Mouse (Mus musculus) MEL (cell line): ENCODE measurements at regions not wholly inside any gene's neighbourhood (a gene's known extent, or its start where the extent isn't known, plus 50 kb on each side); places are given as distances from the start of the nearest gene placed in this dataset.
"Not testable (repeated sequence)": the region's sequence is repeated elsewhere in the genome, so short reads cannot be mapped to it uniquely, and the experiment has no call there.

Source experiments
- CTCF ChIP-seq, 3 experiments: IDR thresholded peaks in 2 of 3; conservative IDR thresholded peaks in 1 of 3; 2 replicates each; pipeline ENCODE4 v1.5.1; 2011 to 2012; ENCODE audit warnings: low read length in 3 of 3, low read depth in 2 of 3, mild to moderate bottlenecking in 2 of 3, improper control_type of control experiment in 1 of 3, inconsistent platforms in 1 of 3, mixed read lengths in 1 of 3, moderate library complexity in 1 of 3; ENCODE audit not compliant: control insufficient read depth in 1 of 3, insufficient read depth in 1 of 3, poor library complexity in 1 of 3, severe bottlenecking in 1 of 3
- E2F4 ChIP-seq: IDR thresholded peaks from 2 replicates; pipeline ENCODE4 v1.6.1; 2011; ENCODE audit warnings: low read depth, low read length, improper control_type of control experiment, borderline replicate concordance
- EP300 ChIP-seq, 2 experiments: IDR thresholded peaks; 2 replicates each; pipeline ENCODE4 v1.6.1; 2011; ENCODE audit warnings: improper control_type of control experiment in 2 of 2, low read length in 2 of 2, low read depth in 1 of 2, mild to moderate bottlenecking in 1 of 2
- ETS1 ChIP-seq: IDR thresholded peaks from 2 replicates; pipeline ENCODE4 v1.6.1; 2012; ENCODE audit warnings: low read depth, mild to moderate bottlenecking, inconsistent platforms, low read length, improper control_type of control experiment, moderate library complexity
- GATA1 ChIP-seq: IDR thresholded peaks from 2 replicates; pipeline ENCODE4 v1.6.1; 2011; ENCODE audit warnings: low read depth, low read length, improper control_type of control experiment
- TAL1 ChIP-seq: IDR thresholded peaks from 2 replicates; pipeline ENCODE4 v1.6.1; 2012; ENCODE audit warnings: mild to moderate bottlenecking, inconsistent platforms, low read length, moderate library complexity, mixed read lengths
- TCF12 ChIP-seq: IDR thresholded peaks from 2 replicates; pipeline ENCODE4 v1.6.1; 2014; ENCODE audit warnings: low read depth, mild to moderate bottlenecking, inconsistent platforms, low read length, improper control_type of control experiment, moderate library complexity
- USF2 ChIP-seq, 2 experiments: IDR thresholded peaks; 2 replicates each; pipeline ENCODE4 v1.6.1; 2011 to 2012; ENCODE audit warnings: improper control_type of control experiment in 2 of 2, low read length in 2 of 2, borderline replicate concordance in 1 of 2, inconsistent platforms in 1 of 2, low read depth in 1 of 2, mild to moderate bottlenecking in 1 of 2; ENCODE audit not compliant: insufficient read depth in 1 of 2
- ZMIZ1 ChIP-seq: IDR thresholded peaks from 2 replicates; pipeline ENCODE4 v1.6.1; 2012; ENCODE audit warnings: low read depth, mild to moderate bottlenecking, inconsistent platforms, low read length, improper control_type of control experiment, moderate library complexity
- ZNF384 ChIP-seq: IDR thresholded peaks from 2 replicates; pipeline ENCODE4 v1.6.1; 2012; ENCODE audit warnings: low read depth, mild to moderate bottlenecking, inconsistent platforms, low read length, improper control_type of control experiment

DNA sequence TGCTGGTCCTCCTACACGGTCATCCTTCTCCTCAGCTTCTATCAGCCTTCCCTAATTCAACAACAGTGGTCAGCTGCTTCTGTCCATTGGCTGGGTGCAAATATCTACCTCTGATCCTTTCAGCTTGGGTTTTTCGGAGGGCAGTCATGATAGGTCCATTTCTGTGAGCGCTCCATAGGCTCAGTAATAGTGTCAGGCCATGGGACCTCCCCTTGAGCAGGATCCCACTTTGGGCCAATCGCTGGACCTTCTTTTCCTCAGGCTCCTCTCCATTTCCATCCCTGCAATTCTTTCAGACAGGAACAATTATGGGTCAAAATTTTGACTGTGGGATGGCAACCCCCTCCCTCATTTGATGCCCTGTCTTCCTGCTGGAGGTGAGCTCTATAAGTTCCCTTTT lies 331.5 kb upstream of the Rgs18 start:
- not testable (repeated sequence) for TF ChIP-seq E2F4; USF2 (IDR thresholded peaks at IDR 0.05; ENCODE audit: borderline replicate concordance in 1 of 2, insufficient read depth in 1 of 2, low read depth in 1 of 2, low read length in 2 of 2); TCF12; EP300 (IDR thresholded peaks at IDR 0.05; ENCODE audit: low read depth in 1 of 2, low read length in 2 of 2); CTCF (IDR thresholded peaks at IDR 0.05 in 2 of 3, conservative IDR thresholded peaks at IDR 0.05 in 1 of 3; ENCODE audit: control insufficient read depth in 1 of 3, insufficient read depth in 1 of 3, low read depth in 2 of 3, low read length in 3 of 3, poor library complexity in 1 of 3, severe bottlenecking in 1 of 3); ETS1; GATA1; ZNF384; TAL1; ZMIZ1
